Mouse (Mus musculus) T-cell, adult 2 months (primary cell): ENCODE measurements around the gene Ube2q2.
A peak's percentile ranks its signal among the peaks of the same experiment; 100 is the strongest.
"Not testable (repeated sequence)": the region's sequence is repeated elsewhere in the genome, so short reads cannot be mapped to it uniquely, and the experiment has no call there.

ENCODE experiments used
- DNase-seq: peaks from one replicate; pipeline ENCODE4 v3.0.0; 2022; ENCODE audit warnings: low spot score

Gene Ube2q2

GRCm38 (mm10) chr9:55172195-55172685, 23.6 kb downstream of the Ube2q2 start:
- no peak for DNase-seq

- no peak for DNase-seq
Measured at GRCm38 (mm10) chr9:55174235-55174634, 25.6 kb downstream of the Ube2q2 start.

- no peak for DNase-seq
Measured at GRCm38 (mm10) chr9:55195876-55196275, 47.2 kb downstream of the Ube2q2 start.

- DNase-seq, result no peak
Measured at GRCm38 (mm10) chr9:55198260-55198659, 49.6 kb downstream of the Ube2q2 start.

GRCm38 (mm10) chr9:55199348-55199747, 50.7 kb downstream of the Ube2q2 start:
- no peak for DNase-seq

- no peak for DNase-seq
Measured at GRCm38 (mm10) chr9:55208458-55208789, 59.8 kb downstream of the Ube2q2 start.

- DNase-seq, result peak; percentile 69
Measured at GRCm38 (mm10) chr9:55208790-55209481, 60.3 kb downstream of the Ube2q2 start, which contains the start of gene Fbxo22. Gene Fbxo22, plus strand, starts transcription at chr9:55208925.

GRCm38 (mm10) chr9:55211611-55212010, 63.0 kb downstream of the Ube2q2 start:
- DNase-seq, result no peak

- no peak for DNase-seq
Measured at GRCm38 (mm10) chr9:55213396-55213795, 64.7 kb downstream of the Ube2q2 start.

GRCm38 (mm10) chr9:55215056-55215455, 66.4 kb downstream of the Ube2q2 start:
- no peak for DNase-seq

- DNase-seq, result no peak
Measured at GRCm38 (mm10) chr9:55215648-55216047, 67.0 kb downstream of the Ube2q2 start.

GRCm38 (mm10) chr9:55216078-55216477, 67.4 kb downstream of the Ube2q2 start:
- no peak for DNase-seq

GRCm38 (mm10) chr9:55217381-55217780, 68.7 kb downstream of the Ube2q2 start:
- no peak for DNase-seq

GRCm38 (mm10) chr9:55225165-55225737, 76.6 kb downstream of the Ube2q2 start:
- no peak for DNase-seq

GRCm38 (mm10) chr9:55226251-55226650, 77.6 kb downstream of the Ube2q2 start:
- DNase-seq, result no peak

GRCm38 (mm10) chr9:55228149-55228548, 79.5 kb downstream of the Ube2q2 start:
- DNase-seq, result no peak

- no peak for DNase-seq
Measured at GRCm38 (mm10) chr9:55229010-55229409, 80.4 kb downstream of the Ube2q2 start.

- no peak for DNase-seq
Measured at GRCm38 (mm10) chr9:55231544-55231943, 82.9 kb downstream of the Ube2q2 start.

- no peak for DNase-seq
Measured at GRCm38 (mm10) chr9:55232110-55232509, 83.5 kb downstream of the Ube2q2 start.

- no peak for DNase-seq
Measured at GRCm38 (mm10) chr9:55232586-55232985, 83.9 kb downstream of the Ube2q2 start.

- not testable (repeated sequence) for DNase-seq
Measured at GRCm38 (mm10) chr9:55233076-55233475, 84.4 kb downstream of the Ube2q2 start.

GRCm38 (mm10) chr9:55236235-55237165, 87.8 kb downstream of the Ube2q2 start:
- no peak for DNase-seq

GRCm38 (mm10) chr9:55240852-55241251, 92.2 kb downstream of the Ube2q2 start:
- DNase-seq, result no peak
